Mouse (Mus musculus) forelimb bud, embryonic 11.5 days (tissue): ENCODE data around the gene BC048562.

Experiments used
- DNase-seq: peaks from one replicate; pipeline ENCODE4 v3.0.0-alpha.2; 2012; ENCODE audit warnings: low read depth, low spot score

Gene BC048562

GRCm38 (mm10) chr9:108479241-108479640 lies 43.0 kb downstream of the BC048562 start:
- no peak for DNase-seq

GRCm38 (mm10) chr9:108479721-108480351 lies 43.6 kb downstream of the BC048562 start, which contains the start of gene Lamb2:
Gene Lamb2 (plus strand): TSS chr9:108479736.
- DNase-seq = peak; percentile 89

- no peak for DNase-seq
These were observed 44.7 kb downstream of the BC048562 start for GRCm38 (mm10) chr9:108480813-108481519.

- DNase-seq = no peak
These were observed 45.4 kb downstream of the BC048562 start for GRCm38 (mm10) chr9:108481520-108482210.

- no peak for DNase-seq
These were observed 46.9 kb downstream of the BC048562 start for GRCm38 (mm10) chr9:108483051-108483790.

- DNase-seq = no peak
These were observed 47.7 kb downstream of the BC048562 start for GRCm38 (mm10) chr9:108484021-108484420.

GRCm38 (mm10) chr9:108485301-108485875 lies 49.1 kb downstream of the BC048562 start:
- no peak for DNase-seq

- DNase-seq = no peak
These were observed 50.8 kb downstream of the BC048562 start for GRCm38 (mm10) chr9:108486973-108487530.

GRCm38 (mm10) chr9:108488403-108488802 lies 52.1 kb downstream of the BC048562 start:
- DNase-seq = no peak

- no peak for DNase-seq
These were observed 52.9 kb downstream of the BC048562 start for GRCm38 (mm10) chr9:108489215-108489614.

- DNase-seq = no peak
These were observed 53.6 kb downstream of the BC048562 start for GRCm38 (mm10) chr9:108489702-108490558.

- peak; percentile 95 for DNase-seq
These were observed 54.4 kb downstream of the BC048562 start, which contains the start of gene Usp19 for GRCm38 (mm10) chr9:108490559-108491285. Gene Usp19 (plus strand): TSS chr9:108490602.

- DNase-seq = no peak
These were observed 55.0 kb downstream of the BC048562 start for GRCm38 (mm10) chr9:108491286-108491580.

- DNase-seq = no peak
These were observed 55.9 kb downstream of the BC048562 start for GRCm38 (mm10) chr9:108492043-108492750.

- no peak for DNase-seq
These were observed 57.0 kb downstream of the BC048562 start for GRCm38 (mm10) chr9:108493246-108493645.

- DNase-seq = no peak
These were observed 58.0 kb downstream of the BC048562 start for GRCm38 (mm10) chr9:108494146-108494825.

- no peak for DNase-seq
These were observed 58.6 kb downstream of the BC048562 start for GRCm38 (mm10) chr9:108494905-108495304.
